Mouse (Mus musculus) C2C12 (cell line): ENCODE measurements around the gene Rbms3. TPM values are rescaled to one million over a fixed set of nuclear protein-coding genes. Genes with fewer than 3 reads are reported as not detected.

Source experiments
- H3K27me3 ChIP-seq: one replicate; pipeline ENCODE4 v1.6.1; 2011; ENCODE audit not compliant: control insufficient read depth, insufficient read depth, insufficient read length
- H3K36me3 ChIP-seq: one replicate; pipeline ENCODE4 v1.6.1; 2011; ENCODE audit not compliant: control insufficient read depth, insufficient read depth
- H3K4me3 ChIP-seq: one replicate; pipeline ENCODE4 v1.5.1; 2011; ENCODE audit warnings: mild to moderate bottlenecking, control low read depth; ENCODE audit not compliant: poor library complexity, insufficient read depth, severe bottlenecking
- H3K79me2 ChIP-seq: one replicate; pipeline ENCODE4 v1.6.1; 2011; ENCODE audit not compliant: control insufficient read depth, insufficient read depth
- H3K79me3 ChIP-seq: one replicate; pipeline ENCODE4 v1.6.1; 2011; ENCODE audit warnings: low read depth, control low read depth
- H3ac ChIP-seq: one replicate; pipeline ENCODE3; 2011; ENCODE audit warnings: low read depth; ENCODE audit not compliant: control insufficient read depth, insufficient read length
- CEBPB ChIP-seq: IDR thresholded peaks from one replicate; pipeline ENCODE4 v1.6.1; 2011; ENCODE audit warnings: low read depth, mild to moderate bottlenecking, control low read depth, moderate library complexity
- CTCF ChIP-seq: IDR thresholded peaks from one replicate; pipeline ENCODE4 v1.5.1; 2011; ENCODE audit not compliant: control insufficient read depth, insufficient read depth, insufficient read length
- FOSL1 ChIP-seq: IDR thresholded peaks from one replicate; pipeline ENCODE4 v1.8.0; 2011; ENCODE audit warnings: mild to moderate bottlenecking, low read length; ENCODE audit not compliant: poor library complexity, insufficient read depth, severe bottlenecking
- MAX ChIP-seq: IDR thresholded peaks from one replicate; pipeline ENCODE4 v1.6.1; 2011; ENCODE audit warnings: mild to moderate bottlenecking, control low read depth
- MYOD1 ChIP-seq: IDR thresholded peaks from one replicate; pipeline ENCODE4 v1.6.1; 2011; ENCODE audit warnings: low read depth; ENCODE audit not compliant: control insufficient read depth, insufficient read length
- MYOG ChIP-seq: IDR thresholded peaks from one replicate; pipeline ENCODE4 v1.6.1; 2011; ENCODE audit not compliant: control insufficient read depth, insufficient read length; ENCODE audit errors: extremely low read depth
- USF1 ChIP-seq: IDR thresholded peaks from one replicate; pipeline ENCODE4 v1.6.1; 2011; ENCODE audit warnings: low read depth, mild to moderate bottlenecking, control low read depth, moderate library complexity
- polyA plus RNA-seq: library from polyadenylated mRNA; unstranded; fragments of >200 nt; fragmentation: generic; extraction: Trizol; gene quantifications from one replicate; pipeline ENCODE4 v1.2.1, GENCODE M21; 2012; ENCODE audit warnings: missing spikeins

Gene Rbms3
- polyA plus RNA-seq, 1 experiment, result 2.7 TPM

DNA sequence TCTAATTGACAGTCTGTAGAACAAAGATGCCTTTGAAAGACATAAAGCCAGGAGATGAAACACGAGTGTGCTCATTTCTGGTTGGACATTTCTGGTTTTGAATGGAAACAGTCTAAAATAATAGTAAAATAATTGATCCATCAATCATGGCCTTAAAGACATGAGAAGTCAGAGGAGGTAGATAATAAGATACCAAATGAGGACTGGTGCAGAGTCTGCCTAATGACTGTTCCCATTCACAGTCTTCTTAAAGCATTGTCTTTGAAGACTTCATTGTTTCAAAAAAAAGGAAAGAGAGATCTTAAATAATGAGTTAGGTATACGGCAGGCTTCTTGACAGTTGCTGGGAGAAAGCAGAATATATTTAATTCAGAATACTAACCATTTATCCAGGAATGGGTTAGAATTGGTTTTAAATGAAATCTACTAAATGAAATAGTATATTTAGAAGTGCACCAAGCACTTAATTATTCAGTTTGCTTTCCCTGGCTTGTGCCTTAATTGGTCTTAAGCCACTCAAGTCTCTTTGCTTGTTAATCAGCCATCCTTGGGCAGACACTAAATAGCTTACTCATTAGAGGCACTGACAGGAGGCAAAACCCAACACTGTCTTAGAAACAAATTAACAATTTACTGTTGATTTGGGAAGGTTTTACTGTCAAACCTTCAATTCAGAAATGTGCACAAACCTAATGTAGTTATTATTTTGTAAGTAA, 834.3 kb downstream of the Rbms3 start:
- TF ChIP-seq CEBPB, result no peak
- no peak for TF ChIP-seq USF1
- no peak for TF ChIP-seq CTCF
- TF ChIP-seq FOSL1, result no peak
- no peak for TF ChIP-seq MYOG
- no peak for TF ChIP-seq MYOD1
- no peak overlapping the region for H3ac ChIP-seq
- no peak overlapping the region for H3K4me3 ChIP-seq
- H3K79me3 ChIP-seq, result no peaks in the 10 kb centered on the region
- no peaks in the 10 kb centered on the region for H3K27me3 ChIP-seq
- H3K36me3 ChIP-seq, result no peaks in the 10 kb centered on the region
- H3K79me2 ChIP-seq, result no peaks in the 10 kb centered on the region

DNA sequence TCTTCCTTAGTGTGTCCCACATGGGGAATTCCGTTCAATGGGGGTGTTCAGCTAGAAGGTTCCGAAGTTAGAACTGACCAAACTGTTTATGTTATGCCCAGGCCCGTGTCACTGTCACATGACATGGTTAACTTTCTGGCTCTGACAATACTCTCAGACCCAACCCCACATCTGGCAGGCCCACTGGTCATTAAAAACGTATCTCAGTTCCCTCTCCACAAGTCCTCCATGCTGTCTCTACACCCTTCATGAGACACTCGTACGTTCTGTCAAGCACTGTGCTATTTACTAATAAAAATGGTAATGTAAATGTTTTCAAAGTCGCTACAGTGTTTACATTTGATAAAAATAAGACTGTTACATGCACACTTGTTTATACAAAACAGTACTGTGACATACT, 837.9 kb downstream of the Rbms3 start:
- no peak overlapping the region for H3ac ChIP-seq
- H3K79me2 ChIP-seq, result no peaks in the 10 kb centered on the region
- H3K27me3 ChIP-seq, result no peaks in the 10 kb centered on the region
- H3K36me3 ChIP-seq, result no peaks in the 10 kb centered on the region
- TF ChIP-seq FOSL1 (no peak), USF1 (no peak), MAX (no peak), MYOD1 (no peak), CTCF (no peak), MYOG (no peak), CEBPB (no peak)
- no peak overlapping the region for H3K4me3 ChIP-seq
- no peaks in the 10 kb centered on the region for H3K79me3 ChIP-seq

DNA sequence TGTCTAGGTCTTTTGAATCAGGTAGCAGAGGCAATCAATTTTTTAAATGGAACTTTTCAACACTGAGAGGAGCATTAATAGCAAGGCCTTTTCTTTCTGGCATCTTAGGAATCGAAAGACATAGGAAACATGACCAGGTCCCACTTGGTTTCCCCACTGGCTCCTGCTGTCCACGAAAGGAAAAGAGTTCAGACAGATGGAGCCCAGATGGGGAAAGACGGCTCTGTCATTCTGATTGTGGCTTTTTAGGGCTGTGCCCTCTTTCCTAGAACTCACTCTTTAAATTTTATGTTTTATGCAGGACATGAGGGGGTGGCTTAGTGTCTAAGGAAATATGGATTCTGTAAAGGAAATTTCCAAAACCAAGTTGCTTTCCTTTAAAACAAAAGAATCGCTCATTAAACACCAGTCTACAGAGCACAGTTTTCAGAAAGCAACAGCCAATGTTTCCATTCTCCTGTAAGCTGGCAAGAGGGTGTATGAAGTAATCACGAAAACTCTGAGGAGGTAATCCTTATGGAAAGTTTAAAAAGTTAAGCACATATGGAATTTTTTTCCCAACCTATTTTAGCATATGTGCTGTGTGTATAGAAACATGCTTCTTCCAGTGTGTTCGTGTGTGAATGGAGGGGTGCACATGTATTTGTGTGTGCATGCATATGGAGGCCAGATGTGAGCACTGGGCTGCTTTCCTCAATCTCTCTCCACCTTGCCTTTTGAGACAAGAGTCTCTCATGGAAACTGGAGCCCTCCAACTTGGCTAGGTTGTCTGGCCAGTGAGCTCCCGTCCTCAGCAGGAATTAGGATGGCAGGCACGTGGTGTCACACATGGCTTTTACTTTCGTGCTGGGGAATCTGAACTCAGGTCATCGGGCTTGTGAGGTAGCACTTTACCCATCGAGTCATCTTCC, 843.3 kb downstream of the Rbms3 start:
- no peaks in the 10 kb centered on the region for H3K79me2 ChIP-seq
- no peaks in the 10 kb centered on the region for H3K36me3 ChIP-seq
- no peak overlapping the region for H3ac ChIP-seq
- H3K27me3 ChIP-seq, result no peaks in the 10 kb centered on the region
- no peak overlapping the region for H3K4me3 ChIP-seq
- no peaks in the 10 kb centered on the region for H3K79me3 ChIP-seq
- TF ChIP-seq CTCF (no peak), MYOG (no peak), MAX (no peak), CEBPB (no peak), USF1 (no peak), MYOD1 (no peak), FOSL1 (no peak)

DNA sequence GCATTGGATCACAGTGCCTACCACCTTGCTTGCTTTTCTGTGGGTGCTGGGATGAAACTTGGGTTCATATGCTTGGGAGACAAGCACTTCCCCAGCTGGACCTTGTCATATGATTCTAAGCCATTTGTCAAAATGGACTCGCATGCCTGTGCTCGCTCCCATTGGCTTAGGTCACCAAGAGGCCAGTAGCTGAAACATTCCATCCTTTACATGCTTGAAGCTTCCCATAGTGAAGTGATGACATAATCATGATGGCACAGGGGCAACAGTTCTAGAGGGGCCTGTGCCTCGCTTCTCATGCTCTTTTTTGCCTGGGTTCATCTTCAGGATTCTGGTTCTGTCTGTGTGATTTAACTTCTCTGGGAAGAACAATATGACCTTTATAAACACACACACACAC, 857.9 kb downstream of the Rbms3 start:
- H3K79me2 ChIP-seq, result no peaks in the 10 kb centered on the region
- no peaks in the 10 kb centered on the region for H3K36me3 ChIP-seq
- no peak overlapping the region for H3ac ChIP-seq
- H3K27me3 ChIP-seq, result no peaks in the 10 kb centered on the region
- no peak for TF ChIP-seq FOSL1
- no peak for TF ChIP-seq CEBPB
- TF ChIP-seq CTCF, result no peak
- TF ChIP-seq MYOG, result no peak
- no peak for TF ChIP-seq MYOD1
- TF ChIP-seq MAX, result no peak
- no peak for TF ChIP-seq USF1
- H3K79me3 ChIP-seq, result no peaks in the 10 kb centered on the region
- H3K4me3 ChIP-seq, result no peak overlapping the region

DNA sequence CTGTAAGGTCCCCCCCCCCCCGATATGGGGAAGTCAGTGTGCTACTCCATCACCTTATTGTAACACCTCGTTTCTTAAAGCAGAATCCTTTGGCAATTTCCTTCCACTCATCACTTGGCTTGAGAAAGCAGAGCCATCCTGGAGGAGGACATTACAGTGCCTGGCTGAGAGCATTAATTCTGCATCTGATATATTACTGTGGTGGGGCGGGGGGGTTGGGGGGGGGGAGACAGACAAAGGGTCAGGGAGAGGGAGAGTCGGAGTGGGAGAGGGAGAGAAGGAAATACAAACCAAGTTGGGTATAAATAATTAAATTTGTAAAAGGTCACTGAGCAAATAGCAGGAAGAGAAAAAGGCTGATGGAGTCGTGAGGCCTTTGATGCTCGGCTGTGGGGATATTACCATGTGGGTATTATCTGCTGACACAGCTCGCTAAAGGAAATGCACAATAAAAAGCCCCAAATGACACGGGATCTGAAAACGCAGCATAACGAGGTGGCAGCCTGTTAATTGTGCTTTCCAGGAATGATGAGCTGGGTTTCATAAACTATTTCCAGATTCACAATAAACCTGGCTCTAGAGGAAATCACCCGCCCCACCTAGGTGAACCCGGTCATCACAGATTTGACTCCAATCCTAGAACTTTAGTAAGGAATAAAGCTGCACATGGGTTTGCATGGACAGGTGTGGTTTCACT, 860.2 kb downstream of the Rbms3 start:
- H3K4me3 ChIP-seq, result no peak overlapping the region
- TF ChIP-seq FOSL1 (no peak), USF1 (no peak), MYOG (no peak), MYOD1 (no peak), CTCF (no peak), CEBPB (no peak), MAX (no peak)
- H3K79me3 ChIP-seq, result no peaks in the 10 kb centered on the region
- no peaks in the 10 kb centered on the region for H3K36me3 ChIP-seq
- H3K27me3 ChIP-seq, result no peaks in the 10 kb centered on the region
- no peaks in the 10 kb centered on the region for H3K79me2 ChIP-seq
- no peak overlapping the region for H3ac ChIP-seq
